Mouse (Mus musculus) lung, postnatal 0 days (tissue): ENCODE measurements around the gene Meis3.
A peak's percentile ranks its signal among the peaks of the same experiment; 100 is the strongest.

ENCODE experiments used
- CTCF ChIP-seq: IDR thresholded peaks from 2 replicates; pipeline ENCODE4 v1.5.1; 2016; ENCODE audit warnings: antibody characterized with exemption, mild to moderate bottlenecking
- EP300 ChIP-seq: IDR thresholded peaks from 2 replicates; pipeline ENCODE4 v1.6.1; 2016; ENCODE audit warnings: antibody characterized with exemption, mild to moderate bottlenecking, control low read depth

- peak; percentile 56 for TF ChIP-seq CTCF
- no peak for TF ChIP-seq EP300
These were observed 36.0 kb downstream of the Meis3 start for GRCm38 (mm10) chr7:16210862-16211365.
